Mouse (Mus musculus) stomach, embryonic 14.5 days (tissue): ENCODE results near the gene Wdr37. TPM values are rescaled to one million over a fixed set of nuclear protein-coding genes. Genes with fewer than 3 reads are reported as not detected.
A peak's percentile ranks its signal among the peaks of the same experiment; 100 is the strongest.

ENCODE experiments used
- ATAC-seq: fragments of 200-750 bp; cut with Nextera tagmentation; 2 replicates; pipeline ENCODE4 v1.8.0; 2017; ENCODE audit warnings: low read depth, moderate TSS enrichment; ENCODE audit not compliant: insufficient number of reproducible peaks, insufficient read depth, low FRiP score
- H3K27ac ChIP-seq: fragments of 300-500 bp; sonication (generic); 2 replicates; pipeline ENCODE4 v1.5.1; 2014; ENCODE audit warnings: mild to moderate bottlenecking, low read length, moderate library complexity, mixed read lengths
- H3K27me3 ChIP-seq: fragments of 300-500 bp; sonication (generic); 2 replicates; pipeline ENCODE4 v1.6.1; 2014; ENCODE audit warnings: low read length, control low read depth, mixed read lengths; ENCODE audit not compliant: control insufficient read depth, insufficient read depth
- H3K36me3 ChIP-seq: fragments of 300-500 bp; sonication (generic); 2 replicates; pipeline ENCODE4 v1.6.1; 2014; ENCODE audit warnings: mild to moderate bottlenecking, control low read depth, low read length, moderate library complexity, mixed read lengths; ENCODE audit not compliant: control insufficient read depth, insufficient read depth
- H3K4me1 ChIP-seq: fragments of 300-500 bp; sonication (generic); 2 replicates; pipeline ENCODE4 v1.6.1; 2014; ENCODE audit warnings: low read length, control low read depth, mixed read lengths; ENCODE audit not compliant: control insufficient read depth, insufficient read depth
- H3K4me2 ChIP-seq: fragments of 300-500 bp; sonication (generic); replicated peaks from 2 replicates; pipeline ENCODE4 v1.6.1; 2014; ENCODE audit warnings: low read depth, low read length, control low read depth
- H3K4me3 ChIP-seq: fragments of 300-500 bp; sonication (generic); 2 replicates; pipeline ENCODE4 v1.5.1; 2014; ENCODE audit warnings: low read depth, low read length, control low read depth
- H3K9ac ChIP-seq: fragments of 300-500 bp; sonication (generic); replicated peaks from 2 replicates; pipeline ENCODE4 v1.6.1; 2014; ENCODE audit warnings: low read depth, mild to moderate bottlenecking, control low read depth, low read length, moderate library complexity, mixed read lengths
- H3K9me3 ChIP-seq: fragments of 300-500 bp; sonication (generic); 2 replicates; pipeline ENCODE4 v1.6.1; 2016; ENCODE audit warnings: low read depth, low read length, control low read depth; ENCODE audit not compliant: control insufficient read depth
- WGBS: fragments of 180-500 bp; shearing (Covaris S2); extraction: QIAGEN DNeasy Blood & Tissue Kit; methylation state at CpG from one replicate; pipeline ENCODE4 v1.1.7; 2014; 5-methylcytosine and 5-hydroxymethylcytosine counted together
- polyA plus RNA-seq: library from polyadenylated mRNA; unstranded; fragments of >200 nt; fragmentation: Nextera tagmentation; extraction: Ambion mirVana; gene quantifications from 2 replicates; pipeline ENCODE4 v1.2.1, GENCODE M21; 2014

Gene Wdr37
- polyA plus RNA-seq, 1 experiment from 2014 or later = 26.4 TPM

DNA sequence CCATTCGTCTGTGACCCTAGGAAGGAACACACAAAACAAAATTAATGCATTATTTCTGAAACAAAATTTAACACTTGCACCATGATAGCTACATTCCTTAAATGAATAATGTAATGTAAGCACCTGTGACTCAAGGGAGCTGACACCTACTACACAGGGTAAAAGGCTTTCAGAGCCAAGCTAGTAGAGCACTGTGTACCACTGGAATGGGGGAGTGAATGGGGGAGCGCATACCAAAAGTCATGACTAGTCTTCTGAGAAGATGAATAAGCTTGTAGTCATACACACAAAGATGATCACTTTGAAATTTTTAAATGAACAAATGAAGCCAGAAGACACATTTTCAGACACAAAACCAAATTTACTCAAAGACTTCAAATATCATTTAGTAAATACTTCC is 65.8 kb downstream of the Wdr37 start:
- WGBS = 94% methylated on average over 2 of the region's 2 CpGs
- Histone ChIP-seq H3K4me1 (no peaks in the 10 kb centered on the region), H3K9ac (no peak overlapping the region), H3K9me3 (no peaks in the 10 kb centered on the region), H3K27me3 (no peaks in the 10 kb centered on the region), H3K36me3 (peaks cover 5% of the 10 kb centered on the region; the same call in 1 of the 2 replicates), H3K4me2 (no peak overlapping the region), H3K27ac (no peak overlapping the region), H3K4me3 (no peak overlapping the region)
- no peak for ATAC-seq

- Histone ChIP-seq H3K9ac (no peak overlapping the region), H3K36me3 (peaks cover 5% of the 10 kb centered on the region; the same call in 1 of the 2 replicates), H3K4me3 (no peak overlapping the region), H3K27me3 (no peaks in the 10 kb centered on the region), H3K4me1 (no peaks in the 10 kb centered on the region), H3K27ac (no peak overlapping the region), H3K9me3 (no peaks in the 10 kb centered on the region), H3K4me2 (no peak overlapping the region)
- no peak for ATAC-seq
- WGBS = 77% methylated on average over 6 of the region's 6 CpGs
Measured at GRCm38 (mm10) chr13:8800576-8800975, 71.1 kb downstream of the Wdr37 start.

- no peaks in the 10 kb centered on the region for H3K36me3 ChIP-seq
- H3K4me1 ChIP-seq = no peaks in the 10 kb centered on the region
- H3K9ac ChIP-seq = no peak overlapping the region
- H3K27ac ChIP-seq = no peak overlapping the region
- H3K27me3 ChIP-seq = no peaks in the 10 kb centered on the region
- no peak for ATAC-seq
- 62% methylated on average over 8 of the region's 8 CpGs for WGBS
- H3K4me3 ChIP-seq = no peak overlapping the region
- H3K9me3 ChIP-seq = no peaks in the 10 kb centered on the region
- no peak overlapping the region for H3K4me2 ChIP-seq
Measured at GRCm38 (mm10) chr13:8793217-8793616, 78.5 kb downstream of the Wdr37 start.

DNA sequence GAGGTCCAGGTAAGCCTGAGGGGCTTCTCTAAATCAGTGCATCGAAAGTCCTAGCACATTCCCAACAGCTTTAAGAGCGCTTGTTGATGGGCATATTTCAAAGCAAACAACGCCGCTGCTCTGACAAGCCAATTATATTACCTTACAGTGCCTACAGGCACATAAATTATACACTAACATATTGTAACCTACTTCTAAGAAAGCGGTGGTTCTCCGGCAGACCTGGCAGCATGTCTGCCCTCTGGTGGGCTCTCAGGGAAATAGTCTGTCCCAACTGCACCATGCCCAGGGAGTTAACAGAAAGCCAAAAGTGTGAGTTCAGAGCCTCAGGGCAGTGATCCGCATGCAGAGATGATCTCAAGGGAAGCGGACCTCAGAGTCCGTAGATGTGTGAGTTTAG is 86.5 kb downstream of the Wdr37 start:
- no peak overlapping the region for H3K4me2 ChIP-seq
- ATAC-seq = 0 out of 2 replicates have a peak, but pooled peaks have one; percentile 42
- WGBS = 35% methylated on average over 9 of the region's 9 CpGs
- no peaks in the 10 kb centered on the region for H3K9me3 ChIP-seq
- H3K36me3 ChIP-seq = no peaks in the 10 kb centered on the region
- no peak overlapping the region for H3K9ac ChIP-seq
- no peak overlapping the region for H3K27ac ChIP-seq
- no peaks in the 10 kb centered on the region for H3K4me1 ChIP-seq
- H3K27me3 ChIP-seq = no peaks in the 10 kb centered on the region
- H3K4me3 ChIP-seq = no peak overlapping the region

DNA sequence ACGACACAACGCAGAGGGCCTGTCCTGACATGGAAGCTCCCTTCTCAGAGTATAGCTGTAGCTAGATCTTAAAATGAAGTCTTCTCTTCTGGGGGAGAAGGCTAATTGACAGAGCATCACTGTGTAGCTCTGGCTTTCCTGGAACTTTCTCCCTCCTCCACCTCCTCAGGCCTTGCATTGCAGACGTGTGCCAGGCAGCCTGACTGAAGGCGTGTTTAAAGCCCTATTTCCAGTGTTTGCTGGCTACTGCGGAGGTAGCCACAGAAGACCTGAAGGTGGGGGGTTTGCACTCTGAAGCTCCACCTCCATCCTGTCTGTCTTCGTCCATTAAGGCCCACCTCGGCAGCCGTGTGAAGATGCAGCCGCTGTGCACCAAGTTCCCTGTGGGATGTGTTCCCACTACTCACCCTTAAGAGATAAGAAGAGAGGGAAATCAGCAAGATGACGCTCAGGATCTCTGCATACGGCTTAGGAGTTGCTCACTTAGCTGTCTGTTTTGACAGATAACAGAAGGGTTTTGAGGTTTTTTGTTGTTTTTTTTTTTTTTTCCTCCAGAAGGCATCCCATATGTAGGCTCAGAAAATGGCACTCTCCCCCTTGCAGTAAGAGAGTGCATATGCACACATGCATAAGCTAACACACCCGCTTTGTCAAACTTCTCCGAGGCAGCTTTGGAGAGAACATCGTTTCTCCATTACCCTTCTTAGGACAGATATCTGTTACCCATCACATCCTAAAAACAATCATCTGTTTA is 87.2 kb downstream of the Wdr37 start:
- H3K27ac ChIP-seq = no peak overlapping the region
- H3K4me1 ChIP-seq = no peaks in the 10 kb centered on the region
- H3K4me3 ChIP-seq = no peak overlapping the region
- no peak overlapping the region for H3K4me2 ChIP-seq
- no peaks in the 10 kb centered on the region for H3K27me3 ChIP-seq
- no peaks in the 10 kb centered on the region for H3K36me3 ChIP-seq
- no peaks in the 10 kb centered on the region for H3K9me3 ChIP-seq
- ATAC-seq = no peak
- 64% methylated on average over 14 of the region's 14 CpGs for WGBS
- H3K9ac ChIP-seq = no peak overlapping the region

DNA sequence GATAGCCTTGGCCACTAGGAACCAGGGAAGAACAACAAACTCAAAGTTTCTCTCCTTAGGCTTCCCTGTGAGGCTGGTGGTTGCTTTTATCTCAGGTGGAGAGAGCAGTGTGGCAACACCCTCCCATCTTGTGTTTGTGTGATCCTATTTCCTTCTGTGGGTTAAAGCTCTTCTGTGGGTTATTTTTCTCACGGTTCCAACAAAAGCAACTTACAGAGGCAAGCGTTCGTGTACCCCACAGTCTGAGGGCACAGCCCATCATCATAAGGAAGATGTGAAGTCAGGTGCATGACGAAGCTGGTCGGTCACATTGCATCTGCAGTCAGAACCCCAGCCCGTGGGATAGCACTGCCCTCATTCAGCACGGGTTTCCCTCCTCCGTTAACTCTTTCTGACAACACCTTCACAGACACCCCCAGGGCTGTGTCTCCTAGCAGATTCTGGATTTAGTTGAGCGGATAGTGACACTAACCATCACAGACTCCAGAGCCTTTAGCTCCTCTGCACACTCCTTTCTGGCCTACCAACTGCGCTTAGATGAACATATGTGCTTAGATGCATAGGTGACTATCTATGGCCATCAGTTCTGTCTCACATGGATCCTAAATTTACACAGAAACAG is 87.9 kb downstream of the Wdr37 start:
- Histone ChIP-seq H3K4me3 (no peak overlapping the region), H3K27me3 (no peaks in the 10 kb centered on the region), H3K9me3 (no peaks in the 10 kb centered on the region), H3K36me3 (no peaks in the 10 kb centered on the region), H3K4me1 (no peaks in the 10 kb centered on the region), H3K27ac (no peak overlapping the region), H3K4me2 (no peak overlapping the region), H3K9ac (no peak overlapping the region)
- 78% methylated on average over 10 of the region's 10 CpGs for WGBS
- ATAC-seq = no peak

GRCm38 (mm10) chr13:8782636-8783035 is 89.1 kb downstream of the Wdr37 start:
- H3K9ac ChIP-seq = no peak overlapping the region
- H3K4me3 ChIP-seq = no peak overlapping the region
- no peaks in the 10 kb centered on the region for H3K27me3 ChIP-seq
- H3K4me1 ChIP-seq = no peaks in the 10 kb centered on the region
- H3K9me3 ChIP-seq = no peaks in the 10 kb centered on the region
- H3K4me2 ChIP-seq = no peak overlapping the region
- H3K27ac ChIP-seq = no peak overlapping the region
- 23% methylated on average over 4 of the region's 4 CpGs for WGBS
- no peak for ATAC-seq
- H3K36me3 ChIP-seq = no peaks in the 10 kb centered on the region

GRCm38 (mm10) chr13:8780441-8780840 is 91.3 kb downstream of the Wdr37 start:
- Histone ChIP-seq H3K27me3 (no peaks in the 10 kb centered on the region), H3K36me3 (no peaks in the 10 kb centered on the region), H3K27ac (no peak overlapping the region), H3K4me3 (no peak overlapping the region), H3K4me2 (no peak overlapping the region), H3K9ac (no peak overlapping the region), H3K9me3 (no peaks in the 10 kb centered on the region), H3K4me1 (no peaks in the 10 kb centered on the region)
- 0 out of 2 replicates have a peak, but pooled peaks have one; percentile 18 for ATAC-seq
- 58% methylated on average over 4 of the region's 4 CpGs for WGBS
